Mouse (Mus musculus) lung, adult 2 months (tissue): ENCODE measurements at regions not wholly inside any gene's neighbourhood (a gene's known extent, or its start where the extent isn't known, plus 50 kb on each side); places are given as distances from the start of the nearest gene placed in this dataset.

Source experiments
- CTCF ChIP-seq: fragments of 200-500 bp; IDR thresholded peaks from 2 replicates; pipeline ENCODE4 v1.5.1; 2011; ENCODE audit warnings: mild to moderate bottlenecking, low read length, control low read depth; ENCODE audit not compliant: insufficient read depth
- POLR2A ChIP-seq: fragments of 200-500 bp; IDR thresholded peaks from 2 replicates; pipeline ENCODE4 v1.6.1; 2011; ENCODE audit warnings: low read depth, mild to moderate bottlenecking, control low read depth, low read length, borderline replicate concordance; ENCODE audit errors: extremely low read depth

DNA sequence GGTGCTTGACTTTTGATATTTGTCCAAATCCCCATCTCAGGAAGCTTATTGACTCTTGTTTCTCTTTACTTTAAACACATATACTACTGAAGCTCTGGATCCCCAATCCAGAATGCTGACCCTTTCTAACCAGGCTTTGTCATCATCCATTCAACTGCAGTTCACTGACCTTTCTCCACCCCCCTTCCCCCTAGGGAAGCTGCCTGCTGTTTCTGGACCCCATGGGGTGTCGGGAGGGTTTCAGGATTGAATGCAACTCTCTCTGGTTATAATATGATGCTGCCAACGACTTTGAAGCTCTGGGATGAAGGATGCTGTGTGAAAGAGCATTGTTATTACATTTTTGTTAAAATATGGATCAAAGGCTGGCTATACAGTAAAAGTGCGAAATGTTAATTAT is 318.7 kb upstream of the Id2 start:
- TF ChIP-seq CTCF (no peak), POLR2A (no peak)
